Mouse (Mus musculus) thymus, adult 2 months (tissue): ENCODE results near the gene Ttbk1. TPM values are rescaled to one million over a fixed set of nuclear protein-coding genes. Genes with fewer than 3 reads are reported as not detected.

ENCODE experiments used
- DNase-seq: peaks from one replicate; pipeline ENCODE4 v3.0.0; 2021
- H3K27ac ChIP-seq: fragments of 200-500 bp; 2 replicates; pipeline ENCODE4 v1.5.1; 2012; ENCODE audit warnings: low read length, control low read depth; ENCODE audit not compliant: control insufficient read depth, insufficient read depth
- H3K27me3 ChIP-seq: fragments of 200-500 bp; 2 replicates; pipeline ENCODE4 v1.6.1; 2012; ENCODE audit warnings: mild to moderate bottlenecking, low read length, moderate library complexity, mixed read lengths; ENCODE audit not compliant: control insufficient read depth, insufficient read depth
- H3K36me3 ChIP-seq: fragments of 200-500 bp; 2 replicates; pipeline ENCODE4 v1.6.1; 2012; ENCODE audit warnings: mild to moderate bottlenecking, low read length, moderate library complexity; ENCODE audit not compliant: control insufficient read depth, insufficient read depth
- H3K4me1 ChIP-seq: fragments of 200-500 bp; replicated peaks from 2 replicates; pipeline ENCODE4 v1.6.1; 2012; ENCODE audit warnings: low read length; ENCODE audit not compliant: control insufficient read depth, insufficient read depth
- H3K4me3 ChIP-seq: fragments of 200-500 bp; 2 replicates; pipeline ENCODE4 v1.5.1; 2012; ENCODE audit warnings: mild to moderate bottlenecking, low read length, control low read depth, moderate library complexity; ENCODE audit not compliant: control insufficient read depth, insufficient read depth
- CTCF ChIP-seq: fragments of 200-500 bp; IDR thresholded peaks from 2 replicates; pipeline ENCODE4 v1.5.1; 2012; ENCODE audit warnings: mild to moderate bottlenecking, control low read depth, low read length, moderate library complexity, borderline replicate concordance; ENCODE audit not compliant: control insufficient read depth, poor library complexity, insufficient read depth; ENCODE audit errors: extremely low read depth
- POLR2A ChIP-seq: fragments of 200-500 bp; IDR thresholded peaks from 2 replicates; pipeline ENCODE4 v1.6.1; 2012; ENCODE audit warnings: mild to moderate bottlenecking, low read length, control low read depth, moderate library complexity; ENCODE audit not compliant: control insufficient read depth, poor library complexity, insufficient read depth; ENCODE audit errors: extremely low read depth
- WGBS: fragments of 180-500 bp; shearing (Covaris S2); methylation state at CpG from one replicate; pipeline ENCODE4 v1.1.7; 2018; 5-methylcytosine and 5-hydroxymethylcytosine counted together
- polyA plus RNA-seq: library from polyadenylated mRNA; depleted of rRNA; stranded (reverse); fragments of >200 nt; gene quantifications from 2 replicates; pipeline ENCODE4 v1.2.3, GENCODE M21; 2012

Gene Ttbk1
- polyA plus RNA-seq, 1 experiment: 1.0 TPM

- DNase-seq: no peak
These were observed 3.9 kb downstream of the Ttbk1 start for GRCm38 (mm10) chr17:46483561-46484001.

GRCm38 (mm10) chr17:46477286-46477685, 10.2 kb downstream of the Ttbk1 start:
- no peak for DNase-seq
- Histone ChIP-seq H3K4me1 (peaks cover 14% of the 10 kb centered on the region), H3K4me3 (no peak overlapping the region), H3K27ac (no peak overlapping the region), H3K27me3 (no peaks in the 10 kb centered on the region; the same call in 1 of the 2 replicates), H3K36me3 (no peaks in the 10 kb centered on the region)
- WGBS: 95% methylated on average over 15 of the region's 15 CpGs
- TF ChIP-seq CTCF (no peak), POLR2A (no peak)

More at GRCm38 (mm10) chr17:46483561-46484001, 3.9 kb downstream of the Ttbk1 start:
- Histone ChIP-seq H3K4me3 (peak overlapping the region; percentile 5; the same call in 1 of the 2 replicates), H3K27ac (no peak overlapping the region), H3K4me1 (no peaks in the 10 kb centered on the region; the same call in none of the 2 replicates), H3K36me3 (no peaks in the 10 kb centered on the region), H3K27me3 (peaks cover 26% of the 10 kb centered on the region)
- WGBS: 2% methylated on average over 16 of the region's 16 CpGs
- TF ChIP-seq CTCF (no peak), POLR2A (no peak)

- Histone ChIP-seq H3K4me1 (peaks cover 14% of the 10 kb centered on the region), H3K27me3 (no peaks in the 10 kb centered on the region; the same call in 1 of the 2 replicates), H3K27ac (no peak overlapping the region), H3K36me3 (no peaks in the 10 kb centered on the region), H3K4me3 (no peak overlapping the region)
- DNase-seq: peak; percentile 55
- WGBS: 57% methylated on average over 8 of the region's 8 CpGs
- TF ChIP-seq CTCF (no peak), POLR2A (no peak)
These were observed 10.9 kb downstream of the Ttbk1 start for GRCm38 (mm10) chr17:46476601-46477000.

GRCm38 (mm10) chr17:46467830-46468229, 19.6 kb downstream of the Ttbk1 start:
- no peaks in the 10 kb centered on the region for H3K27me3 ChIP-seq
- WGBS: 91% methylated on average over 9 of the region's 9 CpGs
- TF ChIP-seq CTCF (no peak), POLR2A (no peak)

GRCm38 (mm10) chr17:46462226-46462625, 25.2 kb downstream of the Ttbk1 start:
- no peak overlapping the region for H3K27ac ChIP-seq
- WGBS: 90% methylated on average over 5 of the region's 5 CpGs
- DNase-seq: no peak
- H3K36me3 ChIP-seq: no peaks in the 10 kb centered on the region
- H3K27me3 ChIP-seq: peaks cover 10% of the 10 kb centered on the region; the same call in 1 of the 2 replicates
- no peak for TF ChIP-seq CTCF
- TF ChIP-seq POLR2A: no peak
- no peak overlapping the region for H3K4me3 ChIP-seq
- peaks cover 7% of the 10 kb centered on the region; the same call in 1 of the 2 replicates for H3K4me1 ChIP-seq

More at GRCm38 (mm10) chr17:46467830-46468229, 19.6 kb downstream of the Ttbk1 start:
- no peak for DNase-seq
- Histone ChIP-seq H3K4me1 (no peaks in the 10 kb centered on the region), H3K36me3 (no peaks in the 10 kb centered on the region), H3K27ac (no peak overlapping the region), H3K4me3 (no peak overlapping the region)

GRCm38 (mm10) chr17:46461347-46461746, 26.1 kb downstream of the Ttbk1 start:
- WGBS: 12% methylated on average over 8 of the region's 8 CpGs
- Histone ChIP-seq H3K4me3 (no peak overlapping the region), H3K27me3 (peaks cover 10% of the 10 kb centered on the region; the same call in 1 of the 2 replicates)

More at GRCm38 (mm10) chr17:46461347-46461746, 26.1 kb downstream of the Ttbk1 start:
- Histone ChIP-seq H3K27ac (no peak overlapping the region), H3K36me3 (no peaks in the 10 kb centered on the region), H3K4me1 (peaks cover 7% of the 10 kb centered on the region; the same call in 1 of the 2 replicates)
- TF ChIP-seq CTCF (no peak), POLR2A (no peak)
- no peak for DNase-seq
